Mouse (Mus musculus) stomach, postnatal 0 days (tissue): Measurements from ENCODE around the gene Kri1.

Source experiments
- CTCF ChIP-seq: IDR thresholded peaks from 2 replicates; pipeline ENCODE4 v1.5.1; 2016; ENCODE audit warnings: antibody characterized with exemption, low read depth, mild to moderate bottlenecking, moderate library complexity
- EP300 ChIP-seq: optimal IDR thresholded peaks from 2 replicates; pipeline ENCODE3; 2016; ENCODE audit warnings: antibody characterized with exemption

DNA sequence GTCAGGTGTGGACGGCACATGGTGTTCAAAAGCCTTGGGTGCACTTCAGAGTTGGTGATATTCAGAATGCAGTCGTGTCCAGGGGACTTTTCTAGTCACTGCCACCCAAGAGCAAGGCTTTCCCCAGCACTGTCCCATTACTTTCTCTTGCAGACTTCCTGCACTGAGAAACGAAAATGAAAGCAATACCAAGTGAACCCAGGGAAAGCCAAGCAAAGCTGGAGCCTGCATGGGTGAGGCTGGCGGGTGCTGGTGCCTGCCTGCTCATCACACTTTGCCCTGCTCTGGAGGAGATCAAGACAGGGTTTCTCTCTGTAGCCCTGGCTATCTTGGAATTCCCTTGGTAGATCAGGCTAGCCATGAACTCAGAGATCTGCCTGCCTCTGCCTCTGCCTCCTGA, 52.4 kb downstream of the Kri1 start:
- TF ChIP-seq CTCF (no peak), EP300 (no peak)
